Mouse (Mus musculus) left cerebral cortex, postnatal 14 days (tissue): ENCODE measurements around the gene C1qc. TPM values are rescaled to one million over a fixed set of nuclear protein-coding genes. Genes with fewer than 3 reads are reported as not detected.

Source experiments
- DNase-seq, 2 experiments: peaks; one replicate each; pipeline ENCODE4 v3.0.0; 2021 to 2022; ENCODE audit warnings: low spot score in 2 of 2, mixed read lengths in 1 of 2
- intact Hi-C: fragments of 180-260 bp; cut with DNase I; formaldehyde crosslinking; loops from one replicate; pipeline ENCODE4 v1.15.1; 2025
- total RNA-seq, 2 experiments: library from RNA; stranded (reverse); gene quantifications; 2 replicates each; pipeline ENCODE4 v1.2.3; 2021

C1qc gene
- total RNA-seq, 2 experiments from 2014 or later: 39.4 to 40.1 TPM

GRCm38 (mm10) chr4:136898637-136899036 is 5.8 kb upstream of the C1qc start, which contains the start of gene C1qa:
Gene C1qa (minus strand): TSS chr4:136898803.
- intact Hi-C loops: loop anchor here (10.0 kb wide), 1 partner anchor 406 kb away; no protein-coding TSS in a partner anchor
- DNase-seq: peak in 1 of 2 experiments; percentile 30

GRCm38 (mm10) chr4:136898084-136898598 is 5.3 kb upstream of the C1qc start:
- DNase-seq: no peak

DNA sequence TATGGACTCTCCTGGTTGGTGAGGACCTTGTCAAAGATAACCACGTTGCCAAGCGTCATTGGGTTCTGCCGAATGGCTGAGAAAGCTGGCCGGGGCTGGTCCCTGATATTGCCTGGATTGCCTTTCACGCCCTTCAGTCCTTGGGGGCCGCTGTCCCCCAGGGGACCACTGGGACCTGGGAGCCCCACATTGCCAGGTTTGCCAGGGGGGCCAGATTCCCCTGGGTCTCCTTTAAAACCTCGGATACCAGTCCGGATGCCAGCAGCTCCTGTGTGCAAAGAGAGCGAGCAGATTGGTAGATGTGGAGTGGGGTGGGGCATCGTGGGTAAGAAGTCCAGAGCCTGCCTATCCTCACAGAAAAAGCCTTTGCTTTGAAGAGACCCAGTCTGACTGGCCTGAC is 3.6 kb upstream of the C1qc start:
- intact Hi-C loops: loop anchor here (10.0 kb wide), 1 partner anchor 408 kb away; no protein-coding TSS in a partner anchor
- no peak for DNase-seq

More at GRCm38 (mm10) chr4:136898084-136898598, 5.3 kb upstream of the C1qc start:
- intact Hi-C loops: loop anchor here (10.0 kb wide), 1 partner anchor 407 kb away; no protein-coding TSS in a partner anchor

DNA sequence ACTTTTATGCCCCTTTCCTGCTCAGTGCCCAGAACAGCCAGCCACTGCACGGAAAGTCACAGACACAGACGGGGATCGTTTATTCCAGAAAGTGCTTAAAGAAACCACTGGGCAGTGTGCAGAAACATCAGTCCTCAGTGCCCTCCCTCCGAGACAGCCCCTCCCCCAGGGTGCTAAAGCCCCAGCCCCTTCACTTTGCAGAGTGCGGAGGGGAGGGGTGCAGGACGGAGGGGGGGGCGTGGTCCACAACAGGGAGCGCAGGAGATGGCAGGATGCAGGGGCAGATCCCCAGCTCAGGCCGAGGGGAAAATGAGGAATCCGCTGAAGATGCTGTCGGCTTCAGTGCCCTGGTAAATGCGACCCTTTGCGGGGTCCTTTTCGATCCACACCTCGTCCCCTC is 3.0 kb upstream of the C1qc start:
- intact Hi-C loops: loop anchor here (10.0 kb wide), 1 partner anchor 409 kb away; no protein-coding TSS in a partner anchor
- DNase-seq: no peak

GRCm38 (mm10) chr4:136894821-136895220 is 2.0 kb upstream of the C1qc start:
- DNase-seq: no peak
- intact Hi-C loops: loop anchor here (1.0 to 10.0 kb wide), 3 partner anchors 87 to 410 kb away; no protein-coding TSS in a partner anchor

DNA sequence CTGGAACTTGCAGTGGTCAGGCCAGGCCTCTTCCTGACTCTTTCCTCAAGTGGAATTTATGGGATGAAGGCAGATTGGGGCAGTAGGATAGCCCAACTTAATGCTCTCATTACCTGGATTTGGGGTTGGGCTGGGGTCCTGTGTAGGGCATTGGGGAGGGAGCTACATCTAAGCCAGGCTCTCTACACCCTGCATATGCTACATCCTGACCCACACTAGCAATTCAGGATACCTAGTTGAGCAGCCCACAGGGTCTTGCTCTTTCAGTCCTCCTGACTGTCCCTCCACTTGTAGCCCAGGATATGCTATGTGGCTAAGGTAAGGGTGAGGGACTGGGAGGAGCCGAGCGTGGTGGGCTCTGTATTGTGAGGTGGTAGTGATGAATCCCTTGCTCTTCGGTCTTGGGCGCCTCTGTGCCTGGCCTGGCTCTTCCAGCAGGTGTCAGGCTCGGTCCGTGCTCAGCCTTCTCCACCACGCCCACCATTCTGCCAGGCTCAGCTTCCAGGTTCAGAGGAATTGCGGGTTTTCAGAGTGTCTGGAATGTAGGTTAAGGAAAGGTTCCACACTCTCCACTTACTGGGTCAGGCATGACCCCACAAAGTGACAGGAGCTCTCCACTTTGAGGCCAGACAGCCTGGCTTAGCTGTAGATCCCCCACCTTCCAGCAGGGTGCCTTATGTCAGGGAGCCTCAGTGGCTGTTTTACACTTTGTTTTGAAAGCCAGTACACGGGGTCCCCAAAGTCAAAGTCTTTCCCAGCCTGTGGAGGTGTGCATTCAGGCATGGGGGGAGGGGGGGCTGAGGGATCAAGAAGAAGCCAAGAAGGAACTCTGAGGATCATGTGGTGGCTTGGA is 1.1 kb upstream of the C1qc start:
- intact Hi-C loops: loop anchor here (1.0 to 10.0 kb wide), 3 partner anchors 88 to 411 kb away; no protein-coding TSS in a partner anchor
- peak; percentile 75 to 78 for DNase-seq

DNA sequence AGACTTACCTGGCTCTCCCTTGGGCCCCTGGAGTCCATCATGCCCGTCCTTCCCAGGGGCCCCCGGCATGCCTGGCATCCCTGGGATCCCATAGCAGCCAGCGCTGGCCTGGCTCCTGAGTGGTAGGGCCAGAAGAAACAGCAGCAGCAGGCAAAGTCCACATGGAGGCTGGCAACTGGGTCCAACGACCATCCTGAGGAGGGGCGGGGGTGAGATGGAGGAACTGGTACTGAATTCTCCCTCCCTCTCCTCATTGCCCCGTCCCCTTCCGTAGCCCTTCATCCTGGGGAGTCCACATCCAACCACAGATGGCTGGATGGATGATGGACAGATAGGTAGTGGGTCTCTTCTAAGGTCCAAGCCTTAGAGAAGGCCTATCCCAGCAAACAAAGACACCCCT is 494 bp downstream of the C1qc start:
- intact Hi-C loops: loop anchor here (5.0 to 10.0 kb wide), 2 partner anchors 90 to 412 kb away; no protein-coding TSS in a partner anchor

DNA sequence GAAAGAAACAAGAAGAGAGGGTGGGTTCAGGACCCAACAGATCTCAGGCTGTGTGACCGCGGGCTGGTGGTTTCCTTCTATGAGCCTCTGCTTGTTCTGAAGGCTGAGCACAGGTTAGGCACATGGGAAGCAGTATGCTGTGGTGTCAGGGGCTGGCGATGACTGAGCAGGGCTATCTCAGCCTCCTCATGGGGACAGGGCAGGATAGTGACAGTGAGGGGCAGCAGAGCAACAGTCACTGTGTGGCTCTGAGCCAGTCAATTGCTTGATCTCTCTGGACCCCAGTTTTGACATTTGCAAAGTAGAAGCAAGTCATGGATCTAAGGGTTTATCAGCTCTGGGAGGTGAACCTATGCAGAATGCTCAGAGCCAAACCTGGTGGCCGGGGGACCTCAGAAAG is 1.8 kb downstream of the C1qc start:
- no peak for DNase-seq
- intact Hi-C loops: loop anchor here (5.0 to 10.0 kb wide), 2 partner anchors 91 to 414 kb away; no protein-coding TSS in a partner anchor

More for the DNA sequence above, 494 bp downstream of the C1qc start:
- DNase-seq: no peak

DNA sequence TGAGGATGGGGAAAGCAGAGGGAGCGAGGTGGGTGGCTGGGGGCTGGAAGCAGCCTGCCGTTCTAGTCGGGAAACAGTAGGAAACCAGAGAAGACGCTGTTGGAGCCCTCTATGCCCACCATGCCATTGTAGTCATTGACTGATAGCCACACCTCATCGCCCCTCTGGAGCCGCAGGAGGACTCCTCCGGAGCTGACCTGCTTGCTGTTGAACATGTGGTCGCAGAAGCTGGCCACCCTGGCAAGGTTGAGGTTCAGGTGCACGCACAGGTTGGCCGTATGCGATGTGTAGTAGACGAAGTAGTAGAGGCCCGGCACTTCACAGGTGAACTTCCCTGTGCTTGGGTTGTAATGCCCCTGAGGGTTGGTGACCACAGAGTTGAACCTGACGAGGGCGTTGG is 2.9 kb downstream of the C1qc start:
- intact Hi-C loops: loop anchor here (5.0 to 10.0 kb wide), 2 partner anchors 92 to 415 kb away; no protein-coding TSS in a partner anchor
- no peak for DNase-seq

DNA sequence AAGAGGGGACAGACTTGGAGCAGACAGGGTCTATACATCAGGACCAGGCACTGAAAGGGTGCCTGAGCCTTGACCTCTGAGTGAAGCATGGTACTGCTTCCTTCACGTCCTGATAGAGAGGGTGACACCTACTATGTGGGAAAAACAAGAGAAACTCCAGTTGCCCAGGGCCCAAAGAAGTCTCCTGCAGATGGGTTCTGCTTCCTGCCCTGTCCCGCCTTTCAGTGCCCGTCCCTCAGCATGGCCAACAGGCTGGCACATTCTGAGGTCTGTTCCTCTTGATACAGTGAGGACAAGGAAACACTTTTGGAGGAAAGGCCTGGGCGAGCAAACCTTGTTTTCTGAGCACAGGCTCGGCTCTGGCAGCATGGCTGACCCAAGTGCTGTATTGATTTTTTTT is 5.2 kb downstream of the C1qc start:
- intact Hi-C loops: no loop called here
- no peak for DNase-seq

GRCm38 (mm10) chr4:136886101-136886500 is 6.8 kb downstream of the C1qc start, which contains the start of gene C1qb:
Gene C1qb (minus strand): TSS chr4:136886187.
- DNase-seq: peak in 1 of 2 experiments; percentile 43
- intact Hi-C loops: no loop called here

- DNase-seq: peak; percentile 39 to 48
- intact Hi-C loops: loop anchor here (5.0 kb wide), 1 partner anchor 201 kb away; no protein-coding TSS in a partner anchor
Measured at GRCm38 (mm10) chr4:136878601-136879000, 14.3 kb downstream of the C1qc start.

DNA sequence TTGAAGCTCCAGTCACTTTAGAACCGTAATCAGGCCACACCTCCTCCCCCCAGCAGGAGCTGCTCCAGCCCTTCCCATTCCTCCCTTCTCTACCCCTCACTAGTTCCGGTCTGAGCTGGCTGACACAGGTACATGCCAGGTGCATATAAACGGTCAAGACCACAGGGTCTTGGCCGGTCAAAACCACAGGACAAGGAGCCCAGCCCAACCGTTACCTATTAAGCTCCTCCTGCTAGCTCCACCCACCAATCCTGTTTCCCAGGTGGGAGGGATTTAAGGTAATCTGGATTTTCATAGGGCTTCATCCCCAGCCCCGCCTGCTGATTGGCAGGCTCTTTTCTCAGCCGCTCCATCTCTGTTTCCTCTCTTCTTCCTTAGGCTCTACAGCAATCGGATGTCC is 14.7 kb downstream of the C1qc start:
- intact Hi-C loops: loop anchor here (5.0 kb wide), 1 partner anchor 201 kb away; no protein-coding TSS in a partner anchor
- no peak for DNase-seq

- DNase-seq: peak; percentile 69 to 71
- intact Hi-C loops: loop anchor here (2.0 to 5.0 kb wide), 2 partner anchors 200 to 226 kb away; no protein-coding TSS in a partner anchor
Measured at GRCm38 (mm10) chr4:136876971-136877370, 15.9 kb downstream of the C1qc start.

DNA sequence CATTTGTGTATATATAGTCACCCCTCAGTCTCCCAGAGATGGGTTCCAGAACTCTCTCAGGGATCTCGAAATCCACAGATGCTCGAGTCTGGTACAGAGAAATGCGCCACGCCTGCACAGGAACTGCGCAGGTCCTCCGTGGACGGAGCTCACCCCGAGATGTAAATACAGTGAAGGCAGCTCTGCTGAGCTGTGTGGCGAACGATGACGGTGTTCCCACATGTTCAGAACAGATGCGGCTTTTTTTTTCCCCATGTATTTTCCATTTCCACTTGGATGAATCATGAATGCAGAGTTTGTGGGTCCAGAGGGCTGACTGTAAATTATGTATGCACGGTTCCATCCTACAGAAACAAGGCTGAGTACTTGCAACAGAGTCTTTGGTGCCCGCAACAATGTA is 17.9 kb downstream of the C1qc start:
- intact Hi-C loops: loop anchor here (5.0 kb wide), 1 partner anchor 198 kb away; no protein-coding TSS in a partner anchor
- peak; percentile 29 to 64 for DNase-seq

GRCm38 (mm10) chr4:136868371-136868770 is 24.5 kb downstream of the C1qc start:
- no peak for DNase-seq
- intact Hi-C loops: no loop called here

DNA sequence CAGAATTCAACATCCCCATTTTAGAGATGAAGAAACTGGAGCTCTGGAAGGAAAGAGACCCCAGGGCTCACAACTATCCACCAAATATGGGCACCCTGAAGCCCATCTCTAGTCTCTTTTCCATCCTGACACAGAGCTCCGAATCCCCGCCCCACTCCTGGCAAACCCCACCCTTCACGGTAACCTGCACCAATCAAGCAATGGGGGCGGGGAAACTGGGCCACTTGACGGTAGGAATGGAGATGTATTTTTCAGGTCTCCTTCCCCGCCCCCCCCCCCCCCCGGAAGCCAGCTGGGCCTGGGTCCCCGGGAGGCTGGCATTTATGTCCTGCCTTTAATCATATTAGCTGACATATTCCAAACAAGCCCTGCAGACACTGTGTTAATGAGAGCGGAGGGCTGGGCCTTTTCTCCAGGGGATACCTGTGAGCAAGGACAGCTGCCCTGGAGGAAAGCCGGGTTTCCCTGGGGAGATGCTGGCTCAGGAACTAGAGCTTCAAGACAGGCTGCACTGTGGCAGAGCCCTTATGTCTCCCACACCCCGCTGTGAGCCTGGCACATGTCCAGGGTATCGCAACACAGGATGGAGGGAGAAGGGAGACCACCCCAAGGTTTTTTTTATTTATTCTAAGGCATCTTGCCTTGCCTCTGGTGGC is 25.0 kb downstream of the C1qc start:
- intact Hi-C loops: no loop called here
- no peak for DNase-seq

DNA sequence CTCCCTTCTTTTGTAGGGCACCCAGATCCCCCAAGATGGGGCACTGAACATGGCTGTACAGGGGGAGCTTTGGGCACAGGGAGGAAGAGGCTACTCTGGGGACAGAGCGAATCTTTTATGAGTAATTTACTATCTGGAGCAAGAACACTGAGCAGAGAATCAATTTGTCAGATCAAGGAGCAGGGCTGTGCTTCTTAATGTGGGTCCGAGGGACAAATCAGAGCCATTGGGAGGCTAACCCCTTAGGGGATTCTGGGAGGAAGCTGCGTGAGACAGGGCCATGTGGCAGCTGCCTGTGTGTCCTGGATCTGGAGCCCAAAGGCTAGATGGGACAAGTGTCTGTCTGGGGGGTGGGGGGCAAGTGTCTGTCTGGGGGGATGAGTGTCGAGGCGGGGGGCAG is 27.3 kb downstream of the C1qc start:
- intact Hi-C loops: no loop called here
- DNase-seq: no peak

- DNase-seq: no peak
- intact Hi-C loops: no loop called here
Measured at GRCm38 (mm10) chr4:136864751-136865470, 28.0 kb downstream of the C1qc start.
